Mouse (Mus musculus) left cerebral cortex, adult 18-20 months (tissue): Measurements from ENCODE around the gene Sema3g. TPM values are rescaled to one million over a fixed set of nuclear protein-coding genes. Genes with fewer than 3 reads are reported as not detected.
A peak's percentile ranks its signal among the peaks of the same experiment; 100 is the strongest.

ENCODE experiments used
- DNase-seq, 2 experiments: peaks; one replicate each; pipeline ENCODE4 v3.0.0; 2021 to 2022; ENCODE audit warnings: low spot score in 2 of 2, mixed read lengths in 1 of 2
- total RNA-seq, 2 experiments: library from RNA; stranded (reverse); gene quantifications; 2 replicates each; pipeline ENCODE4 v1.2.3; 2021

The Sema3g gene
- total RNA-seq, 2 experiments from 2014 or later: 4.7 to 5.3 TPM

- no peak for DNase-seq
These were observed 12.8 kb downstream of the Sema3g start for GRCm38 (mm10) chr14:31230442-31230841.

GRCm38 (mm10) chr14:31232404-31233069, 14.9 kb downstream of the Sema3g start:
- no peak for DNase-seq

- DNase-seq: no peak
These were observed 15.7 kb downstream of the Sema3g start for GRCm38 (mm10) chr14:31233070-31233995.

GRCm38 (mm10) chr14:31233996-31234591, 16.4 kb downstream of the Sema3g start:
- peak; percentile 86 to 93 for DNase-seq

- no peak for DNase-seq
These were observed 19.6 kb downstream of the Sema3g start for GRCm38 (mm10) chr14:31237101-31237882.

- no peak for DNase-seq
These were observed 22.9 kb downstream of the Sema3g start for GRCm38 (mm10) chr14:31240528-31240927.

GRCm38 (mm10) chr14:31244777-31245176, 27.1 kb downstream of the Sema3g start:
- no peak for DNase-seq

- no peak for DNase-seq
These were observed 28.3 kb downstream of the Sema3g start for GRCm38 (mm10) chr14:31245946-31246345.

GRCm38 (mm10) chr14:31248396-31248795, 30.7 kb downstream of the Sema3g start:
- no peak for DNase-seq

- DNase-seq: no peak
These were observed 32.8 kb downstream of the Sema3g start for GRCm38 (mm10) chr14:31250222-31251083.

GRCm38 (mm10) chr14:31251084-31251604, 33.5 kb downstream of the Sema3g start, which contains the start of the genes Phf7 and Bap1:
Gene Phf7, minus strand, starts transcription at chr14:31251317.
Gene Bap1, plus strand, starts transcription at chr14:31251450.
- DNase-seq: peak; percentile 97

GRCm38 (mm10) chr14:31251626-31252025, 34.0 kb downstream of the Sema3g start:
- no peak for DNase-seq

- no peak for DNase-seq
These were observed 34.4 kb downstream of the Sema3g start for GRCm38 (mm10) chr14:31252091-31252490.

- DNase-seq: no peak
These were observed 40.9 kb downstream of the Sema3g start for GRCm38 (mm10) chr14:31258476-31259050.

- no peak for DNase-seq
These were observed 42.7 kb downstream of the Sema3g start for GRCm38 (mm10) chr14:31260374-31260773.

- no peak for DNase-seq
These were observed 43.3 kb downstream of the Sema3g start for GRCm38 (mm10) chr14:31260932-31261331.

- DNase-seq: peak; percentile 37 to 46
These were observed 50.0 kb downstream of the Sema3g start for GRCm38 (mm10) chr14:31267649-31268048.

- peak; percentile 47 to 61 for DNase-seq
These were observed 50.8 kb downstream of the Sema3g start for GRCm38 (mm10) chr14:31268301-31269001.
